Mouse (Mus musculus): ENCODE measurements at regions not wholly inside any gene's neighbourhood (a gene's known extent, or its start where the extent isn't known, plus 50 kb on each side); places are given as distances from the start of the nearest gene placed in this dataset.

GRCm38 (mm10) chr6:97741427-97741826 lies 65.4 kb upstream of the Mitf start:
- no peaks in the 10 kb centered on the region for H3K9me3 ChIP-seq (ENCODE audit: low read length)
- no peaks in the 10 kb centered on the region for H3K27me3 ChIP-seq (ENCODE audit: insufficient read depth, low read length)
- no peak overlapping the region for H3K9ac ChIP-seq (replicated peaks; ENCODE audit: low read length)
- H3K4me1 ChIP-seq (ENCODE audit: insufficient read depth, low read length), result no peaks in the 10 kb centered on the region
- WGBS, result 63% methylated on average over 13 of the region's 13 CpGs
- no peak overlapping the region for H3K4me2 ChIP-seq (replicated peaks; ENCODE audit: low read depth, low read length)
- no peak overlapping the region for H3K27ac ChIP-seq (ENCODE audit: low read length)
- no peak overlapping the region for H3K4me3 ChIP-seq (ENCODE audit: low read length)
- no peaks in the 10 kb centered on the region for H3K36me3 ChIP-seq (ENCODE audit: insufficient read depth, low read length)
- no peak for ATAC-seq (ENCODE audit: low FRiP score, low TSS enrichment)

- WGBS, result 57% methylated on average over 11 of the region's 11 CpGs
- no peak overlapping the region for H3K27ac ChIP-seq (ENCODE audit: low read length)
- no peaks in the 10 kb centered on the region for H3K27me3 ChIP-seq (ENCODE audit: insufficient read depth, low read length)
- peak overlapping the region; percentile 14; the same call in 1 of the 2 replicates for H3K4me2 ChIP-seq (replicated peaks; ENCODE audit: low read depth, low read length)
- no peak for ATAC-seq (ENCODE audit: low FRiP score, low TSS enrichment)
- no peak overlapping the region for H3K4me3 ChIP-seq (ENCODE audit: low read length)
- H3K36me3 ChIP-seq (ENCODE audit: insufficient read depth, low read length), result no peaks in the 10 kb centered on the region
- H3K9ac ChIP-seq (replicated peaks; ENCODE audit: low read length), result no peak overlapping the region
- H3K4me1 ChIP-seq (ENCODE audit: insufficient read depth, low read length), result no peaks in the 10 kb centered on the region
- H3K9me3 ChIP-seq (ENCODE audit: low read length), result no peaks in the 10 kb centered on the region
Measured at GRCm38 (mm10) chr6:97740851-97741201, 66.0 kb upstream of the Mitf start.

DNA sequence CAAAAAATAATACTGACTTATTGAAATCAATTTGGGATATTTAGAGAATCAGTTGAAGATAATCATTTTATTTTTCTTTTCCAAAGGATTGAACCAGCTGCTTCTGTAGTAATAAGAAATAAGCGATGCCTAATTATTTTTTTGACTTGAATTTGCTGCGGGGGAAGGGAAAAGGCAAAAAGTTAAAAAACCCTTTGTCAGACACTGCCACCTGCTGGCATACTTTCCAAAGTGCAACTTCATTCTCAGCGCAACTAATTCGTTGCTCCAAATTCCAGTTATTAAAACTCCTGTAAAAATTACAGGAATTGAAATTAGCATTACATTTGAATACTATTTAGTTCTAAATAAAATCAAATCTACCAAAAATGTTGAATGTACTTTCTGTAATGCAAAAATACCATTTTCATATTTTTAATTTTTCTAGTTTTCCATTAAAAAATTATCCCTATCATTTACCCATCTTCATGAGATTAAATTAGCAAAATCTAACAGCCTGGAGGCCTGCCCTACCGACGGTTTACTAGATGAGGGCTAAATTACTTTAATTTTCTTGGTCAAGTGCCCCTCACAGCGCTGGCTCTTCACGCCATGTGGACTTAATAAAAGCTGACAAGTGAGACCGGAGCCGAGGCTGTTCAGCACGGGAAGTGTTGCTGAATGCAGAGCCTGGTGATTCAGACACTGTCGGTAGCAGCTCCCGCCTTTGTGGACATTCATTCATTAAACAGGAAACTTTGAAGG lies 66.6 kb upstream of the Mitf start:
- WGBS, result 15% methylated on average over 13 of the region's 13 CpGs
- H3K36me3 ChIP-seq (ENCODE audit: insufficient read depth, low read length), result no peaks in the 10 kb centered on the region
- H3K4me1 ChIP-seq (ENCODE audit: insufficient read depth, low read length), result no peaks in the 10 kb centered on the region
- no peak overlapping the region for H3K9ac ChIP-seq (replicated peaks; ENCODE audit: low read length)
- no peaks in the 10 kb centered on the region for H3K27me3 ChIP-seq (ENCODE audit: insufficient read depth, low read length)
- no peaks in the 10 kb centered on the region for H3K9me3 ChIP-seq (ENCODE audit: low read length)
- H3K27ac ChIP-seq (ENCODE audit: low read length), result no peak overlapping the region
- peak overlapping the region; percentile 14; the same call in 1 of the 2 replicates for H3K4me2 ChIP-seq (replicated peaks; ENCODE audit: low read depth, low read length)
- no peak for ATAC-seq (ENCODE audit: low FRiP score, low TSS enrichment)
- no peak overlapping the region for H3K4me3 ChIP-seq (ENCODE audit: low read length)

DNA sequence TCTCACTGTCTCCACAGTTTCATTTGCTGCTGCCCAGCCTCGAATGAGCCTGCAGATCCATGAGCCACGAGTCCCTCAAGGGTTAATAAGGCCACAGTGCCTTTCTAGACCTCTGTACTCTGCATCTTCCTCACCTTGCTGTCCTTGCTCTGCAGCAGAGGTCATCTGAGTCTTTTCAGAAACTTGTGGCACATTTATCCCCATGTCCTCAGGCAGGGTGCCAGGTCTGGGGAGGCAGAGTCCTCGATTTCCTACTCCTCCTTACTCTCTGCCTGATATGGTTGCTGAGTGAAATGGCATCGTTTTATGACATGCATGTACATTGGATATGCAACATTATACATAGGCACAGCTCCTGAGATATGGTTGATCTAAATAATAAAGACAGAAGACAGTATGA lies 68.0 kb upstream of the Mitf start:
- 65% methylated on average over 4 of the region's 4 CpGs for WGBS
- no peak overlapping the region for H3K4me2 ChIP-seq (replicated peaks; ENCODE audit: low read depth, low read length)

DNA sequence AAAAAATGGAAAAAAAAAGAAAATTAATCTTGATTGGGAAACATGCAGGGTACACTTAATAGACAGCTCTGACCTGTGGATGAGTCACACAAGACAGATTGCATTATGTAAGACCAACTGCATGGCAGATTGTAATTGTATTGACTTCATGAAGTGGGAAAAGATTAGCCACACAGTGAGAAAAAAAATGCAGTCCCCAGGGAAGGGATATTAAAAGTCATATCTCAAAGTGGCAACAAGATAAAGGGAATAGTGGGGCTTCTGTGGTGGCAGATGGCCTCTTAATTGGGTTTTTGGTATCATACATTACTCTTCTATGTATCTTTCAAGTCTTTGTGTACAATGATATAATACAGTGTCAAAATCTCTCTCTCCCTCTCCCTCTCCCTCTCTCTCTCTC lies 76.0 kb upstream of the Mitf start:
- no peak overlapping the region for H3K4me2 ChIP-seq (replicated peaks; ENCODE audit: low read depth, low read length)
- no peak for ATAC-seq (ENCODE audit: low FRiP score, low TSS enrichment)
- no peaks in the 10 kb centered on the region for H3K36me3 ChIP-seq (ENCODE audit: insufficient read depth, low read length)
- no peak overlapping the region for H3K9ac ChIP-seq (replicated peaks; ENCODE audit: low read length)
- H3K4me1 ChIP-seq (ENCODE audit: insufficient read depth, low read length), result no peaks in the 10 kb centered on the region
- no peaks in the 10 kb centered on the region for H3K27me3 ChIP-seq (ENCODE audit: insufficient read depth, low read length)
- no peaks in the 10 kb centered on the region for H3K9me3 ChIP-seq (ENCODE audit: low read length)
- no peak overlapping the region for H3K4me3 ChIP-seq (ENCODE audit: low read length)
- no peak overlapping the region for H3K27ac ChIP-seq (ENCODE audit: low read length)

More for the DNA sequence above, 68.0 kb upstream of the Mitf start:
- Histone ChIP-seq H3K4me3 (ENCODE audit: low read length) (no peak overlapping the region), H3K4me1 (ENCODE audit: insufficient read depth, low read length) (no peaks in the 10 kb centered on the region), H3K27me3 (ENCODE audit: insufficient read depth, low read length) (no peaks in the 10 kb centered on the region), H3K36me3 (ENCODE audit: insufficient read depth, low read length) (no peaks in the 10 kb centered on the region), H3K27ac (ENCODE audit: low read length) (no peak overlapping the region), H3K9me3 (ENCODE audit: low read length) (no peaks in the 10 kb centered on the region), H3K9ac (replicated peaks; ENCODE audit: low read length) (no peak overlapping the region)
- no peak for ATAC-seq (ENCODE audit: low FRiP score, low TSS enrichment)

DNA sequence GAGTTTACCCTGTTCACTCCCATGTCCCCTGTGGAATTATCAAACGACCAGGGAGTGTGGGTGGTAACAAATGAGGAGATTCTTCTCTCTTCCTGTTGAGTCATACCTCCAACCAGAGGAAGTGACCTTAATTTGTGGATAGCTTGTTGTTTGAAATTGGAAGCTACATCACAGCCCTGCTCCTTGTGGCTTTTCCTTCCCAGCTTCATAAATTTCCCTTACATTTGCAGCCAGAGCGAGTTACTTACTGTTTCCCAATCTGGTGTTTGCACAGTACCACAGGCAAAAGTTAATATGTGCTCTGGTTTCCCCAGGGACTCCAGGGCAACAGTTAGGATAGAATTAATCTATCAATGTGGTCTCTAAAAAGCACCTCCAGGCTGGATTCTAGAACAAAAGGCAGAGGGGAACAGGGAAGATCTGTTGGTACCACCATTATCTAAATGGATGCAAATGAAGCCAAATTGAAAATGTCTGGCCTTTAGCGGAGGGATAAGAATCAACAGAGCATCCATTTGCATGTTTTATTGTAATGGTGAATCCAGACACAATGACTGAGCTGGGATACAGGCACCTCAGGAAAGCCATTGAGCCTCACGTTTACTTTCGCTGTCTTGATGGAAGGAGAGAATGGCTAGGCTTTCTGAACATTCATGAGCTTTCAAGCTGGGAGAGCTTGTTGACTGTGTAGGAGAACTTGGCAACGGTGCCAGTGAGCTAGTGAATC lies 88.5 kb upstream of the Mitf start:
- no peaks in the 10 kb centered on the region for H3K27me3 ChIP-seq (ENCODE audit: insufficient read depth, low read length)
- no peaks in the 10 kb centered on the region for H3K9me3 ChIP-seq (ENCODE audit: low read length)
- 0 out of 2 replicates have a peak, but pooled peaks cover 5% of the 10 kb centered on the region for H3K4me1 ChIP-seq (ENCODE audit: insufficient read depth, low read length)
- H3K9ac ChIP-seq (replicated peaks; ENCODE audit: low read length), result no peak overlapping the region
- ATAC-seq (ENCODE audit: low FRiP score, low TSS enrichment), result no peak
- no peak overlapping the region for H3K27ac ChIP-seq (ENCODE audit: low read length)
- WGBS, result 48% methylated on average over 6 of the region's 6 CpGs
- H3K4me3 ChIP-seq (ENCODE audit: low read length), result no peak overlapping the region
- no peaks in the 10 kb centered on the region for H3K36me3 ChIP-seq (ENCODE audit: insufficient read depth, low read length)
- no peak overlapping the region for H3K4me2 ChIP-seq (replicated peaks; ENCODE audit: low read depth, low read length)

DNA sequence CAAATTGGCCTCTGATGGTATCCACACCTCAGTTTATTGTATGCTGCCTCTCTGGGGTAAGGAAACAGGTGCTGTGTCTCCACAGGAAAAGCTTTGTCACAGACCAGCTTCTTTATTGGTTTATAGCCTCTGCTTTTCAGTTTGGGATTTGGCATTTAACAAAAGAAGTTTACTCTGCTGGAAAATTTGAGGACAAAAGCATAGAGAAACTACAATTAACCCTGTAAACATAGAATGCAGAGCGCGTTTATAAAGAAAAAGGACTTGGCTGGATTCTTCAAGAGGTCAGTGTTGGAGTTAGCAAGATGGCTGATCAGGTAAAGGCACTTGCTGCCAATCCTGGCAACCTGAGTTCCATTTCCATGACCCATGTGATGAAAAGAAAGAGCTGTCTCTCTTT lies 90.1 kb upstream of the Frmd4b start:
- no peak overlapping the region for H3K4me3 ChIP-seq (ENCODE audit: low read length)
- ATAC-seq (ENCODE audit: low FRiP score, low TSS enrichment), result no peak

DNA sequence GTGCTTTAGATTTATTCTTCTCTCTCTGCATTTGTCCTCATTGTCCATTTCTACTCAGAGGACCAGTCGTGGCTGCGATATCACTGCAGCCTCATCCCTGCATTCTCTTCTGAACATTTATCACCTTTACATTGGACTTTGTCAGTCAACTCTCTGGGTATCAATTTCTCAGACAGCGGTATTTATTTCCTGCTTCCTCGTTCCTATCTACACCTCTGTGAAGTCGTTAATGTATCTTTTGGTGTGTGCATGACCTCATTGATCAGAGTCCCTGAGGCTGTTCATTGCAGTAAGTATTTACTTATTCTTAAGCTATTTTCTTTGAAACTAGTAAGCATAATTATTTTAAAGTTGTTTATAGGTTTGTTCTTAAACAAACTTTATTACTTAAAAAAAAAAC lies 87.0 kb upstream of the Frmd4b start:
- no peak for ATAC-seq (ENCODE audit: low FRiP score, low TSS enrichment)
- H3K4me3 ChIP-seq (ENCODE audit: low read length), result no peak overlapping the region
- WGBS, result 63% methylated on average over 5 of the region's 5 CpGs
- H3K27me3 ChIP-seq (ENCODE audit: insufficient read depth, low read length), result no peaks in the 10 kb centered on the region
- no peaks in the 10 kb centered on the region for H3K36me3 ChIP-seq (ENCODE audit: insufficient read depth, low read length)
- H3K9ac ChIP-seq (replicated peaks; ENCODE audit: low read length), result no peak overlapping the region
- H3K27ac ChIP-seq (ENCODE audit: low read length), result no peak overlapping the region
- H3K9me3 ChIP-seq (ENCODE audit: low read length), result no peaks in the 10 kb centered on the region
- H3K4me1 ChIP-seq (ENCODE audit: insufficient read depth, low read length), result no peaks in the 10 kb centered on the region
- H3K4me2 ChIP-seq (replicated peaks; ENCODE audit: low read depth, low read length), result no peak overlapping the region

More for the DNA sequence above, 90.1 kb upstream of the Frmd4b start:
- no peaks in the 10 kb centered on the region for H3K27me3 ChIP-seq (ENCODE audit: insufficient read depth, low read length)
- no peaks in the 10 kb centered on the region for H3K9me3 ChIP-seq (ENCODE audit: low read length)
- H3K4me1 ChIP-seq (ENCODE audit: insufficient read depth, low read length), result no peaks in the 10 kb centered on the region
- 72% methylated on average over 2 of the region's 2 CpGs for WGBS
- H3K36me3 ChIP-seq (ENCODE audit: insufficient read depth, low read length), result no peaks in the 10 kb centered on the region
- no peak overlapping the region for H3K4me2 ChIP-seq (replicated peaks; ENCODE audit: low read depth, low read length)
- no peak overlapping the region for H3K27ac ChIP-seq (ENCODE audit: low read length)
- no peak overlapping the region for H3K9ac ChIP-seq (replicated peaks; ENCODE audit: low read length)

GRCm38 (mm10) chr6:97699752-97700098 lies 82.4 kb upstream of the Frmd4b start:
- Histone ChIP-seq H3K4me1 (ENCODE audit: insufficient read depth, low read length) (no peaks in the 10 kb centered on the region), H3K9ac (replicated peaks; ENCODE audit: low read length) (no peak overlapping the region), H3K9me3 (ENCODE audit: low read length) (no peaks in the 10 kb centered on the region), H3K36me3 (ENCODE audit: insufficient read depth, low read length) (no peaks in the 10 kb centered on the region), H3K27me3 (ENCODE audit: insufficient read depth, low read length) (no peaks in the 10 kb centered on the region), H3K4me2 (replicated peaks; ENCODE audit: low read depth, low read length) (no peak overlapping the region), H3K27ac (ENCODE audit: low read length) (no peak overlapping the region), H3K4me3 (ENCODE audit: low read length) (no peak overlapping the region)
- 76% methylated on average over 3 of the region's 3 CpGs for WGBS
- no peak for ATAC-seq (ENCODE audit: low FRiP score, low TSS enrichment)

- Histone ChIP-seq H3K4me3 (ENCODE audit: low read length) (no peak overlapping the region), H3K9ac (replicated peaks; ENCODE audit: low read length) (no peak overlapping the region), H3K27ac (ENCODE audit: low read length) (no peak overlapping the region), H3K4me1 (ENCODE audit: insufficient read depth, low read length) (no peaks in the 10 kb centered on the region), H3K36me3 (ENCODE audit: insufficient read depth, low read length) (no peaks in the 10 kb centered on the region), H3K27me3 (ENCODE audit: insufficient read depth, low read length) (no peaks in the 10 kb centered on the region), H3K4me2 (replicated peaks; ENCODE audit: low read depth, low read length) (no peak overlapping the region), H3K9me3 (ENCODE audit: low read length) (no peaks in the 10 kb centered on the region)
- no peak for ATAC-seq (ENCODE audit: low FRiP score, low TSS enrichment)
- WGBS, result 74% methylated on average over 9 of the region's 9 CpGs
Measured at GRCm38 (mm10) chr6:97699054-97699751, 81.9 kb upstream of the Frmd4b start.
